Mouse (Mus musculus) liver, embryonic 15.5 days (tissue): ENCODE data around the gene Dclre1a. TPM values are rescaled to one million over a fixed set of nuclear protein-coding genes. Genes with fewer than 3 reads are reported as not detected.

Source experiments
- ATAC-seq: fragments of 200-750 bp; cut with Nextera tagmentation; 2 replicates; pipeline ENCODE4 v1.8.0; 2017; ENCODE audit warnings: moderate number of reproducible peaks, mild to moderate bottlenecking, moderate library complexity; ENCODE audit not compliant: insufficient read depth
- H3K27ac ChIP-seq: fragments of 300-500 bp; sonication (generic); replicated peaks from 2 replicates; pipeline ENCODE4 v1.5.1; 2015; ENCODE audit warnings: mild to moderate bottlenecking, inconsistent platforms
- H3K27me3 ChIP-seq: fragments of 300-500 bp; sonication (generic); 2 replicates; pipeline ENCODE4 v1.6.1; 2015; ENCODE audit warnings: mild to moderate bottlenecking, inconsistent platforms
- H3K36me3 ChIP-seq: fragments of 300-500 bp; sonication (generic); replicated peaks from 2 replicates; pipeline ENCODE4 v1.6.1; 2015; ENCODE audit warnings: moderate library complexity, mild to moderate bottlenecking, inconsistent platforms
- H3K4me1 ChIP-seq: fragments of 300-500 bp; sonication (generic); replicated peaks from 2 replicates; pipeline ENCODE4 v1.6.1; 2015; ENCODE audit warnings: inconsistent platforms
- H3K4me2 ChIP-seq: fragments of 300-500 bp; sonication (generic); 2 replicates; pipeline ENCODE4 v1.6.1; 2015; ENCODE audit warnings: moderate library complexity, mild to moderate bottlenecking, inconsistent platforms
- H3K4me3 ChIP-seq: fragments of 300-500 bp; sonication (generic); replicated peaks from 2 replicates; pipeline ENCODE4 v1.5.1; 2015; ENCODE audit warnings: mild to moderate bottlenecking, inconsistent platforms
- H3K9ac ChIP-seq: fragments of 300-500 bp; sonication (generic); 2 replicates; pipeline ENCODE4 v1.6.1; 2015; ENCODE audit warnings: moderate library complexity, mild to moderate bottlenecking, inconsistent platforms
- H3K9me3 ChIP-seq: fragments of 300-500 bp; sonication (generic); replicated peaks from 2 replicates; pipeline ENCODE4 v1.6.1; 2016; ENCODE audit warnings: inconsistent platforms
- whole genome bisulfite sequencing: fragments of 180-500 bp; shearing (Covaris S2); methylation state at CpG from one replicate; pipeline ENCODE4 v1.1.7; 2015; ENCODE audit warnings: mixed read lengths; ENCODE audit not compliant: insufficient replicate concordance; 5-methylcytosine and 5-hydroxymethylcytosine counted together
- polyA plus RNA-seq: library from polyadenylated mRNA; unstranded; fragments of >200 nt; fragmentation: Nextera tagmentation; extraction: Ambion mirVana; gene quantifications from 2 replicates; pipeline ENCODE4 v1.2.1, GENCODE M21; 2015

The Dclre1a gene
- polyA plus RNA-seq, 1 experiment from 2014 or later, result 16.1 TPM

DNA sequence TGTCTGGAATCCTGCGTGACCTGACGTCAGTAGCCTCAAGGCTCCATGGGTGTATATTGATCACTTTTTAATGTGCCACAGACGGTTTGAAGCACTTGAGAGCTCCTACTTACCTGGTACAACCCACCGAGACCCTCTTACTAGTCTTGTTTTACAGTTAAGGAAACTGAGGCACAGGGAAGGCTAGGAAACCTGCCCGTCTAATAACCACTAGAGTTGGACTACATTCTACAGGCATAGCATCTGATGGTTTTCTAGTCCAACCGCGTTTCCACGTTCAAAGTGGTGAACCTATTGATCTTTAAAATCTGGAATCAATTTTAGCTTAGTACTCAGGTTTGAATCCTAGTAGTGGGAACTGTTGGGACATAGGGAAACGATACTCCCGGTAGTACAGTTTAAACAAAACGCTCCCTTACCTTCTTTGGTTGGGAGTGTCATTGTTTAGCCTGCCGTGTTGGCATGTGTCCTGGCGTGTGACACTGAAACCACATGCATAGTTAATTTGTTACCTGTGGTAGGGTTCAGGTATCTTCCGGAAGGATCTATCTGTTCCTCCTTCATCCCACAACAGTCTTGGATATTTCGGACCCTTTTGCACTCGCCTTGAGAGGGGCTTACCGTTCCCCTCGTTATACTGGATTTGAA is 1.1 kb upstream of the Dclre1a start:
- 26% methylated on average over 18 of the region's 18 CpGs for WGBS
- Histone ChIP-seq H3K9me3 (no peaks in the 10 kb centered on the region), H3K36me3 (peaks cover 38% of the 10 kb centered on the region), H3K27ac (peak overlapping the region; percentile 92), H3K4me1 (peaks cover 45% of the 10 kb centered on the region), H3K27me3 (no peaks in the 10 kb centered on the region), H3K4me2 (peak overlapping the region; percentile 88), H3K9ac (peak overlapping the region; percentile 93), H3K4me3 (peak overlapping the region; percentile 86)
- ATAC-seq, result peak; percentile 1; the same call in 1 of the 2 replicates

DNA sequence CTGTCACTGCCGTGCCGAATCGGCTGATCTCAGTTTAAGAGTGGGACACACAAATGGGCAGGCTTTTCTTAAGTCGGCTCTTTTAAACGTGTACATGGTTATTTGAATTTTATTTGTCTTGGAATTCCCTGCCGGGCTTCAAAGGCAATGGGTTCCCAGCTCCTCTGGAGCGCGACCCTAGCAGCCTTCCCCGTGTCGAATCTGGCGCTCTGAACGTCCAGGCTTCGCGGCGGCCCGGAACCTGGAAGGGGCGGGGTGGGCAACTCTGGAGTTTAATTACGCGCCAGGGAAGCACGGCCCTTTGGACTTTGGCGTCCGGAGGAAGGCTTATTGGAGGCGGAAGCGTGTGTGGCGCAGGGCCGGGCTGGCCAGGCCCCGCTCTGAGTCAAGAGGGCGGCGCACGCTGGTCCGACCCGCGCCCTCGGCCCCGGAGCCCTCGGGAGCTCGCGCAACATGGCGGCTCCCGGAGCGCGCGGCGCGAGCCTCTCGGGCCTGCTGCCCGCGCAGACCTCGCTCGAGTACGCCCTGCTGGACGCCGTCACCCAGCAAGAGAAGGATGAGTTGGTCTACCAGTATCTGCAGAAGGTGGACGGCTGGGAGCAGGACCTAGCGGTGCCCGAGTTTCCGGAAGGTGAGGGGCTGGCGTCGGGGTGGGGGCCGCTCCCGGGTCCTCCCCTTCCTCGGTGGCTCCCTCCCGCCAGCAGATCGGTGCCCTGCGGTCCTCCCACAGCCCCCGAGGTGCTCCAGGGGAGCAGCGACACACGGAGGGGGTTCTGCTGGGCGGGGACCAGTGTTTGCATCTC is 409 bp upstream of the Dclre1a start, which contains the start of gene Nhlrc2:
TSS of gene Nhlrc2 (plus strand) at position 32 of the 803 bp plus-strand sequence.
- Histone ChIP-seq H3K36me3 (peaks cover 37% of the 10 kb centered on the region), H3K4me2 (peak within 1 kb of the TSS; percentile 88), H3K9me3 (no peaks in the 10 kb centered on the region), H3K4me3 (peak within 1 kb of the TSS; percentile 86), H3K27me3 (no peaks in the 10 kb centered on the region), H3K9ac (peak within 1 kb of the TSS; percentile 93), H3K27ac (peak within 1 kb of the TSS; percentile 92), H3K4me1 (peaks cover 51% of the 10 kb centered on the region)
- peak; percentile 85 for ATAC-seq
- WGBS, result under 1% methylated on average over 69 of the region's 69 CpGs

DNA sequence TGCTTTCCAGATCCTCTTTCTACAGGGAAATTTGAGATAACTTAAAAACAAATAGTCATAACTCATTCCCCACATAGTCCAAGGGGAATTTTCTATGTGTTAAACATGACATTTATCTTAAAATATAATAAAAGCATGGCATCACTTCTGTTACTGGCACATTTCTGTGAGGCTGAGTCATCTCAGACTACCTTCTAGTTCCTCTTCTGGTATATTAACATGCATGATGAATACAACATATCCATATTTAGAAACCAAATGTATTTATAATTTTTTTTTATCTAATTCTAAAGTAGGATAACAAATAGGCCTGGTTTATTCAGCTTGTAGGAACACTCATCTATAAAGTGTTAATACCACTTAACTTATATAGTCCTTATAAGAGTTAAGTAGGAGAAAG is 2.0 kb downstream of the Dclre1a start:
- H3K4me2 ChIP-seq, result peak overlapping the region; percentile 88
- no peak for ATAC-seq
- H3K27ac ChIP-seq, result no peak overlapping the region
- H3K4me3 ChIP-seq, result no peak overlapping the region
- peaks cover 38% of the 10 kb centered on the region for H3K36me3 ChIP-seq
- H3K9me3 ChIP-seq, result no peaks in the 10 kb centered on the region
- peaks cover 60% of the 10 kb centered on the region for H3K4me1 ChIP-seq
- H3K9ac ChIP-seq, result no peak overlapping the region
- no peaks in the 10 kb centered on the region for H3K27me3 ChIP-seq

DNA sequence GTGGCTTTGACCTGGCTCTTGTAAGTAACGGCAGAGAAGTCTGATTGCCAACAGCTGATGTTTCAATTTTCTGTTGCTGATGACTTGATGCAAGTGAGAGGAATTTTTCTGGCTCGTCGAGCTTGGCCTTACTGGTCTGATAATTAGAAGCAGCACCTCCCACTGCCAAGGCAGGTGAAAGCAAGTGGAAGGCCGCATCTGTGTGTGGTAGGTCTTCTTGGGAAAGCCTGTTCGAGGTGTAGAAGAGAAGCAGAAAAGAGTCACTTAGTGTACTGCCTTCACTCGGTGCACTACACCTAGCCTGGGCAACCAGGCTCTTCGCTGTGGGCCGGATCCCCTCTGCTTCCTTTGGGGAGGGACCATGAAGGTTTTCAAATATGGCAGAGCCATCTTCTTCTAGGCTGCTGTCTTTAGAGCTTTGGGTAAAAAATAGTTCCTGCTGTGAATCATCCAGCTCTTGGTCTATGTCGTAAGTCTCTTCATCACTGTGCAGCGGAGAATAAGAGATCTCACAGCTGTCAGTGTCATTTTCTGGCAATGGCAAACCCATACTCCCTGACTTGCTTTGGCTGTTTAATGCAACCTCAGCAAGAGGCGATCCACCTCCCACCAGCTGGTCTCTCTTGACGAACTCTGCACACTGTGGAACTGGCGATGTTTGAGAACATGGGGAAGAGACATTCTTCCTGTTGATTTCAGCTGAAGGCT is 3.2 kb downstream of the Dclre1a start:
- Histone ChIP-seq H3K4me1 (peaks cover 52% of the 10 kb centered on the region), H3K27me3 (no peaks in the 10 kb centered on the region), H3K4me2 (peak overlapping the region; percentile 88), H3K27ac (0 out of 2 replicates have a peak overlapping the region, but pooled peaks have one; percentile 19), H3K4me3 (no peak overlapping the region), H3K36me3 (peaks cover 47% of the 10 kb centered on the region), H3K9ac (no peak overlapping the region), H3K9me3 (no peaks in the 10 kb centered on the region)
- ATAC-seq, result no peak
- WGBS, result 84% methylated on average over 13 of the region's 13 CpGs

DNA sequence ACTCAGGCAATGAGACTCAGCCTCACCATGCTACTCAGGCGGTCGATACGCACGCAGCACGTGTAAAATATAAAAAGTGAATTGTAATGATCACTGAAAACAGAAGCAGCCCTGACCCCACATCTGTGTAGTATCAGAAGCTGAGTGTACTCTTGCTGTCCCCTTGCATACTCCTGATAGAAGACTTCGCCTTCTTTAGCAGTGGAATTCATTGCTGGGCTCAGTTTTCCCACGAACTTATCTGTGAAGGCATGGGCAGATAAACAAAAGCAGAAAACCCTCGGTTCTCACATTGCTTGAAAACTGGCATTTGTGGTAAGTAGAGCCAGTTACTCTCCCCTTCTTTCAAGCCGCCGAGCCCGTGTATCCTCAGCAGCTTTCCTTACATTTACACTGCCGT is 4.7 kb downstream of the Dclre1a start:
- WGBS, result 31% methylated on average over 12 of the region's 12 CpGs
- Histone ChIP-seq H3K27me3 (no peaks in the 10 kb centered on the region), H3K9me3 (no peaks in the 10 kb centered on the region), H3K4me1 (peaks cover 44% of the 10 kb centered on the region), H3K27ac (peak overlapping the region; percentile 54), H3K36me3 (peaks cover 58% of the 10 kb centered on the region), H3K4me2 (peak overlapping the region; percentile 46), H3K4me3 (peak overlapping the region; percentile 14), H3K9ac (peak overlapping the region; percentile 2; the same call in 1 of the 2 replicates)
- peak; percentile 69 for ATAC-seq

DNA sequence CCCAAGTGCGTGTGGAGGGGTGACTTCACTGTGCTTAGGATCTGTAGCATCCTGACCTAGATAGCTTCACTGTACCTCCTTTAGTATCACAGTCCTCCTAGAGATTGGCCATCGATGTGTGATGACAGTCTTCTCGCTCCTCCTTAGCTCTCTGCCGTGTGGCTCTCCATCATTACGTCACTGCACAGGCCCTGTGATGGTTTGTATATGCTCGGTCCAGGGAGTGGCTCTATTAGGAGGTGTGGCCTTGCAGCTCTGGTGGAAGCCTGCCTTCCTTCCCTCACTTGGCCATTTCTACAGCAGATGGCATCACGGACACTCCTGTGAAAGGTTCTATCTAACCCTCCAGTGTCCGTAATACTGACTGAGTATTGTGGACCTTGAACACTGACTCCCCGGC is 12.3 kb downstream of the Dclre1a start:
- no peak overlapping the region for H3K9ac ChIP-seq
- H3K9me3 ChIP-seq, result no peaks in the 10 kb centered on the region
- WGBS, result 77% methylated on average over 9 of the region's 9 CpGs
- H3K4me1 ChIP-seq, result peaks cover 18% of the 10 kb centered on the region; the same call in 1 of the 2 replicates
- no peaks in the 10 kb centered on the region for H3K27me3 ChIP-seq
- ATAC-seq, result no peak; the same call in 1 of the 2 replicates
- peaks cover 77% of the 10 kb centered on the region for H3K36me3 ChIP-seq
- no peak overlapping the region for H3K4me2 ChIP-seq
- no peak overlapping the region for H3K4me3 ChIP-seq
- H3K27ac ChIP-seq, result no peak overlapping the region

DNA sequence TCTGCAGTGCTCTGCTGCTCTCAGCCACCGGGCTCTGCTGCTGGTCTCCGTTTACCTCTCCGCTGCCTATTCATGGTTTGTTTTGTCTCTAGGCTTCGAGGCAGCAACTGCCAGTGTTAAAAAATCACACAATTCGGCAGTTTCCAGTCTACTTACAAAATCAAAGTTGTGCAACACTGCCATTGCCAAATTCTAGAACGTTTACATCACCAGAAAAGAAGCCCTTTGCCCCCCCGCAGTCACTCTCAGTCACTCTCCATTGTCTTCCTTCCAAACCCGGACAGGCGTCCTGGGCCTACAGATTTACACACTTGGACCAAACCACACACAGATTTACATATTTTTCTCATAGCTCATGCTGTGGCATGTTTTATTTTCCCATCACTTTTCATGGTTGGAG is 13.0 kb downstream of the Dclre1a start:
- ATAC-seq, result no peak; the same call in 1 of the 2 replicates
- WGBS, result 57% methylated on average over 9 of the region's 9 CpGs
- Histone ChIP-seq H3K4me1 (peaks cover 18% of the 10 kb centered on the region; the same call in 1 of the 2 replicates), H3K36me3 (peaks cover 70% of the 10 kb centered on the region), H3K9ac (no peak overlapping the region), H3K9me3 (no peaks in the 10 kb centered on the region), H3K27ac (peak overlapping the region; percentile 61), H3K4me2 (0 out of 2 replicates have a peak overlapping the region, but pooled peaks have one; percentile 27), H3K27me3 (no peaks in the 10 kb centered on the region), H3K4me3 (no peak overlapping the region)

DNA sequence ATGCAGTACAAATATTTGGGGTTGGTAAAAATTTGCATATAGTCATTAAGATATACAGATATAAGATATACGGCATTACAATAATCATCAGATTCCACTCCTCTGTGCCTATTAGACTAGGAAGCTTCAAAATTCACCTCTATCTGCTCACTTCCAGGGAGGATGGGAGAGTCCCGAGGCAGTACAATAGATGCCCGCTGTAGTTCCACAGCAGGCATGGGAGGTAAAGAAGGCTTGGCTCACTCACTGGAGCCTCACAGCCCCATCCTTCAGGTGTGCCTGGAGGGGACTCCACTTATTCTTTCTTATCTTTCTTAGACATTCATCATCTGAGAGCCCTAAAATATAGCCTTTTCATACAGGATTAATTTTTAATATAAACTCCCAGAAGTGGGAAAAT is 13.7 kb downstream of the Dclre1a start:
- no peaks in the 10 kb centered on the region for H3K9me3 ChIP-seq
- H3K9ac ChIP-seq, result no peak overlapping the region
- ATAC-seq, result no peak
- peaks cover 18% of the 10 kb centered on the region; the same call in 1 of the 2 replicates for H3K4me1 ChIP-seq
- 74% methylated on average over 3 of the region's 3 CpGs for WGBS
- no peak overlapping the region for H3K4me2 ChIP-seq
- H3K27ac ChIP-seq, result no peak overlapping the region; the same call in 1 of the 2 replicates
- H3K36me3 ChIP-seq, result peaks cover 66% of the 10 kb centered on the region
- H3K27me3 ChIP-seq, result no peaks in the 10 kb centered on the region
- H3K4me3 ChIP-seq, result no peak overlapping the region

DNA sequence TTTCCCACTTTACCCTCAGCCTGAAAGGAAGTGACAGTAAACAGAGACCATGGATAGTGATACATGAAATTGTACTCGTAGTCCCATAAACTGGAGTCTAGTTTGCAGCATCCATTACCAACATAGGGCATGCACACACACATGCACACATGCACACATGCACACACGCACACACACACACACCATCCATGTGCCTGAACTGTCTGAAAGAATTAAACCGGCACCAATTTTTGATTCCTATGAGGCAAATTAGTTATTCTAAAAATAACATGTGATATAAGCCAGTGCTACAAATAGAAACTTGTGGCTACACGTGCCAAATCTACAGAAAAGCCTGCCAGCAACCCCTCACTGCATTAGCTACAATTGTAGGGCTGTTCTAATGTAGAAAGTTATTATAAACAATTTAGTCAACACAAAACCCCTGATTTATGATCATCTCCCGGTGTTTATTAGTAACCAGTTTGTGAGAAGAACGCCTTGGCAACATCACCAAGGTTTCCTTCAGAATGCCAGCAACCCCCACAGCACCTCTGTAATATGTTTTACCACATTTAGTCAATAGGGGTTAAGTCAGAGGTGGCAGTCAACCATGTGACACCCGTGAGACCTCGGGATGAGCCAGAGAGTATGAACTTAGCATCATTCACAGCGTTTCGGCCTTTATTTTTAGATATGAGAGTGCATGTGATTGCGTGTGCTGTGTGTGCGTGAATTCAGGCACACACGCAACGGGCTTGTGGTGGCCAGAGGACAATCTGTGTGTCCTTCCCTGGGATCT is 14.5 kb downstream of the Dclre1a start:
- whole genome bisulfite sequencing, result 80% methylated on average over 14 of the region's 14 CpGs
- no peaks in the 10 kb centered on the region for H3K9me3 ChIP-seq
- no peak overlapping the region for H3K9ac ChIP-seq
- peaks cover 18% of the 10 kb centered on the region; the same call in 1 of the 2 replicates for H3K4me1 ChIP-seq
- H3K4me3 ChIP-seq, result no peak overlapping the region
- peaks cover 59% of the 10 kb centered on the region for H3K36me3 ChIP-seq
- no peak for ATAC-seq
- H3K27me3 ChIP-seq, result no peaks in the 10 kb centered on the region
- no peak overlapping the region for H3K27ac ChIP-seq
- no peak overlapping the region for H3K4me2 ChIP-seq

DNA sequence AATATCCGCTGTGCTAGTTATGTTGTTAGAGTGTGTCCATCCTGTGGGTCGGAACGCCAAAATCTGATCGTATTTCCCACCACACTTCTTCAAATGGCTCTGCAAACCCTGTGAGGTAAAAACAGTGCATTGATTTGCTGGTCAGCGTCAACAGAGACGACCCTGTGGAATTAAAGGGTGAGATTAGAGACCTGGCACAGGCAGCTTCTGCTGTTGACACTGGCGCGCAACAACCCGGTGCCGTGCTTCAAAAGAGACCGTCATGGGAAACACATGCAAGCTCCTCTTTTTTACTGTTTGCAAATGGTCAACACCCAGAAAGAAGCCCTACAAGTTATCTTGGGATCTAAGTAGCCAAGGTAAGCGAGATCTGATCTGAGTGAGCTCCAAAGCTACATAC is 16.8 kb downstream of the Dclre1a start:
- WGBS, result 73% methylated on average over 12 of the region's 12 CpGs
- no peaks in the 10 kb centered on the region for H3K9me3 ChIP-seq
- no peak overlapping the region for H3K4me2 ChIP-seq
- peaks cover 39% of the 10 kb centered on the region for H3K36me3 ChIP-seq
- H3K27me3 ChIP-seq, result no peaks in the 10 kb centered on the region
- peaks cover 18% of the 10 kb centered on the region; the same call in 1 of the 2 replicates for H3K4me1 ChIP-seq
- no peak overlapping the region for H3K4me3 ChIP-seq
- ATAC-seq, result no peak
- H3K27ac ChIP-seq, result no peak overlapping the region
- no peak overlapping the region for H3K9ac ChIP-seq
